Mouse (Mus musculus) thymus, postnatal 36 days (tissue): ENCODE results near the gene Kcnj2.

Source experiments
- DNase-seq, 2 experiments: peaks; one replicate each; pipeline ENCODE4 v3.0.0; 2022; ENCODE audit warnings: mixed read lengths in 2 of 2

Kcnj2 gene

DNA sequence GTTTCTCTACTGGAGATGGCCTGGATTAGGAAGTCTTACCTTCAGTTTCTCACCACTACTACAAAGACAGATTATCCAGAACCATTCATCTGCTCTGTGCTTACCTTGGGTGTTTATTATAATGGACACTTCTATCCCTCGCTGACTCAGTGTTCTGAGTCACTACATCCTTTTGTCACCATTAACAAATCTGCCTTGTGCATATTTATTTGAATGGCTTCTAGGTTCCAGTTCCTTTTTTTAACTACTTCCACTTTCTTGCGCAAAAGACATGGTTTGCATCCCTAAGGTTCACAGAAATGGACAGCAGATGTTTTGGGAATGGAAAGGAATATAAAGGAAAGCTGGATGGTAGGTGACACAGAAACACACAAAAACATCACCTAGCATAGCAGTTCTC, 27.0 kb downstream of the Kcnj2 start:
- no peak for DNase-seq

DNA sequence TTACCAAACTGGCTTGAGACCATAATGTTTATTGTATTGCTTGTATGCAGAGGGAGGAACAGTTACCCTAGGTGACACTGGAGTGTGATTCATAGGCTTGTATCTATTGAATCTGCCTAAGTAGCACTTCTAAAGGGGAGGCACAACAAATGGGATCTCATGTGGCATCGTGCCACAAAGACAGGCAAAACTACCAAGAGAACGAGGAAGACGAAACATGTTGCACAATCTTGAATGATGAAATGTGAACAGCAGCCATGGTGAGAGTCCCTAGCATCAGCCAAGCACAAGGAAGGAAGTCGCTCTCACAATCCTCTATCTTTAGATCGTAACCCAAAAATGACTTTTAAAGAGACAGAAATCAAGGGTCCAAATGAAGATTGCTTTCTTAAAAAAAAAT, 30.6 kb downstream of the Kcnj2 start:
- DNase-seq = no peak

DNA sequence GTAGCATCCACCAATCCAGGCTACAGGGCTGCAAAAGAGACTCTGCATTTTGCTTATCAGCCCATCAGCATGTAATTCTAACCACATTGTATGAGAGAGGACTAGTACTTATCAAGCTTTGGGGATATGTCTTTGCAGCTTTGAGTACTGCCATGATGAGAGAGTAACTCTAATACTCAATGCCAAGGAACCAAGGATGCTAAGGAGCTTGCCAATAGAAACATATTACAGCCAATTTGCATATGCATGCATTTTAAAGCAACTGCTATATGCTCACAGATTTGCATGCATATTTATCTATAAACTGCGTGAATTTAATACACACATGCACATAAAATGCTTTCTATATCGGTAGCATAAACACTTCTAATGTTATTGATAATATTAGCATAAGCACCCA, 34.2 kb downstream of the Kcnj2 start:
- DNase-seq = no peak

DNA sequence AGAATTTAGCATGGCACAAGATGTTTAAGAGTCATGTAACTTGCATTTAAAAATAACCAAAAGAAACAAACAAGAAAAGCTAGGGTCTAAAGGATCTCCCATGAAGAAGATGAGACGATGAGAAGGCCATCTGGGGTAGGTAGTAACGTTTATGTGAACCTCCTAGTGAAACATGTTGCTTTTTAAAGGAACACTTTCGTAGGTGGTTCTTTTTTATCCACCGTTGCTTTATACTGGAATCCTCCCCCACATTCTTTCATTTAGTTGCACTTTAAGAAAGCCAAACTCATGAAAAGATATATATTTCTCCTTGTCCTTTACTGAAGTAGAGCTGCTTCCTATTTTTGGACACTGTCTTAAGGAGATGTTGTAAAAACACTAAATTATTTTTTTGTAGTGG, 34.7 kb downstream of the Kcnj2 start:
- DNase-seq = no peak

DNA sequence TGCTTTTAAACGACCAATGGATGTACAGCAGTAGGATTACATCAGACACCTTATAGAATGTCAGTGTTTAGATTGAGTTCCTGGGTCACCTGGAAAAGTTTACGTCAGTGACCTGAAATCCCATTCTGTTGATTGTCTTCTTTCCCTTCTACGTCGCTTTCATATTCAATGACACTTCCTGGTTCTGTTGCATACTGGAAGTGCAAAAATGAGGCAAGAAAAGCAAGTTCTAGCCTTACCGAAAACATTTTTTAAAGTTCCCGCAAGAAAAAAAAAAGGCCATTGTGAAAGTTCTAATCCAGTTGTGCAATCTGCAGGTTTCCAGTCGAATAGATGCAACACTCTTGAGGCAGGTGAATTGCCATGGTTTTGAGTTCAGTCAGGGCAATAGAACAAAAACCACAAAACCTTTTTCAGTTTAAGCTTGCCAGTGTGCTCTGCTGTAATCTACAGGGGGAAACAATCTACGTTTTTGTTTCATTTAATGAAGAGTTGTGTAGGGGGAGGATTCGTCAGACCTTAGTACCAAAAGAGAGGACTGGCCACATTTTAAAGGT, 35.7 kb downstream of the Kcnj2 start:
- no peak for DNase-seq

DNA sequence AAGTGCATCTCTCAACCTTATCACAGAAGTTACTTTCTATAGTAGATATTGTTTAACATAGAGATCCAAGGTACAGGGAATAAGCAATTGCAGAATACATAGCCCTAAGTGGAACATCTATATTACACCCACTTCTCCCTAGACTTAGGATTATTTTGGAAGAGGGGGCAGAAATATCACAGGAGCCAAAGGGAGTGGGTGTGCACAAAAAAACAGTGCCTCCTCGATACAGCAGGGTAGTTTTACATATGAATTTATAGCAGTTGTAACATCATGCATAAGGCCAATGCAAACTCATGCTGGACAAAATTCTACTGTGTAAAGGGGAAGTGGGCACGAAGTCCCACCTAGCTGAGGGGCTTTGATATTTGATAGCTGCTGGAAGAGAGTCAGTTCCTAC, 38.5 kb downstream of the Kcnj2 start:
- no peak for DNase-seq

DNA sequence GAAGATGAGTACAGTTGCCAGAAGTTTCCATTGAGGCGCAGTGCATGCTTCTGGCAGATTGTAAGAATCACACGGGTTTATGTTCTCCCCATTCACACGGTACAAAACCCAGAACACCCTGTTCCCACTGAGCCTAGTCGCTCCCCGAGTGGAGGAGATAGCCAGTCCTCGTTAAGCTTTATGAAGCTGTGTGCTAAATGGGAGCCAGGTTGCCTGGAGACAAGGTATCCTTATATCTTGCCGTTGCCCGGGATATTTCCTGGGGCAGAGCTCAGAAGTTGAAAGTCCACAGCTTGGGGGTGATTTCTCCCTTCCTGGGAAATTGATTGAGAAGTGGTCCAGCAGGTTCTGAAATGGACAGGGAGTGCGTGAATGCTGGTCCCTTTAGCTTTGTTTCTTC, 42.2 kb downstream of the Kcnj2 start:
- DNase-seq = no peak

DNA sequence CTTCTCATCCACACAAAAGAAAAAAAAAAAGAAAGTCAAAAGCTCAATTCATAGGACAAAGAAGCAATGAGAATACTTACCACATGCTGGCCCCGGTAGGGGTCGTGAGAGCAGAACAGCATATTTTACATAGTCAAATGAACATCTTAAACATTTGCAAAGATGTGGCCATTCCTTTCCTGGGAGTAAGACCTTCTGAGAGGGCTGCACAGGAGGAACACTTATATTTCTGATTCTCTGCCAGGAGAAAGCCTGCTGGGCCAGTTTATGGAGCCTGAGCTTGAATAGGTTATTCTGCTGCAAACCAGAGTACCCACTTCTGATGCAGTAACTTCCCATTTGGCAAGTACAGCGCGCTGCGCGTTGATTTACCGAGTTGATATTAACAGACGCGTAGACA, 55.5 kb downstream of the Kcnj2 start:
- no peak for DNase-seq

DNA sequence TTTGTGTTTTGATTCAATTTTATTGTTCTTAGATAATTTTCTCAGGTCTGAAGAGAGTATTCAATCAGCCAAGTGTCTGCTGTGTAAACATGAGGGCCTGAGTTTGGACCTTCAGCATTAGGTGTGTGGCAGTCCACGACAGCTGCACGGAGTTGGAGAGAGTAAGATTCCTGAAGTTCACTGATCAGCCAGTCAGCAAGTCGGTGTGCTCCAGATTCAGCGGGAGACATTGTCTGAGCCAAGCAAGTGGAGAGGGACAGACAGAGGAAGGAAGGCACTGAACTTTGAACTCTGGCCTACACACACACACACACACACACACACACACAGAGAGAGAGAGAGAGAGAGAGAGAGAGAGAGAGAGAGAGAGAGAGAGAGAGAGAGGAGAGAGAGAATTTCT, 57.4 kb downstream of the Kcnj2 start:
- DNase-seq = no peak

DNA sequence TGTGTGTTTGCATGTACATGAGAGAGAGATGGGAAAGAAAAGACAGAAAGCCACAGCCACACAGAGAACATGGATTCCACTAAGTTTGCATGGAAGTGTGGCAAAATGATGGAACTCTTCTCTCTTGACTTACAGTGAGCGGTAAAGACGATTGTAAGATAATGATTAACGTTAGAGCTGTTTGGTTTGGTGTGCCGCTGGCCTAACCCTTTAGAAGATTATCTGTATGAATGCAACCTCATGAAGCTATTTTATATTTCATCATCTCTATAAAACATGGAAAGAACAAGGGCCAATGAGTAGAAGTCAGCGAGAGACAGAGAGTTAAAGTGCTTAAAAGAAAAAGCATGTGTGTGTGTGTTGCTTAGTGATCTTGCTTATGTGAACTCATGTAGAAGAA, 60.0 kb downstream of the Kcnj2 start:
- DNase-seq = no peak
